Mouse (Mus musculus) hindbrain, embryonic 13.5 days (tissue): ENCODE results near the gene Ccr10. TPM values are rescaled to one million over a fixed set of nuclear protein-coding genes. Genes with fewer than 3 reads are reported as not detected.
A peak's percentile ranks its signal among the peaks of the same experiment; 100 is the strongest.

ENCODE experiments used
- ATAC-seq: fragments of 200-750 bp; cut with Nextera tagmentation; 2 replicates; pipeline ENCODE4 v1.8.0; 2017; ENCODE audit warnings: moderate TSS enrichment; ENCODE audit not compliant: low FRiP score
- H3K27ac ChIP-seq: fragments of 300-500 bp; sonication (generic); 2 replicates; pipeline ENCODE4 v1.5.1; 2015; ENCODE audit warnings: inconsistent platforms, mild to moderate bottlenecking, moderate library complexity
- H3K27me3 ChIP-seq: fragments of 300-500 bp; sonication (generic); 2 replicates; pipeline ENCODE4 v1.6.1; 2015; ENCODE audit warnings: mild to moderate bottlenecking, inconsistent platforms
- H3K36me3 ChIP-seq: fragments of 300-500 bp; sonication (generic); 2 replicates; pipeline ENCODE4 v1.6.1; 2015; ENCODE audit warnings: mild to moderate bottlenecking, inconsistent platforms
- H3K4me1 ChIP-seq: fragments of 300-500 bp; sonication (generic); replicated peaks from 2 replicates; pipeline ENCODE4 v1.6.1; 2015; ENCODE audit warnings: inconsistent platforms
- H3K4me2 ChIP-seq: fragments of 300-500 bp; sonication (generic); 2 replicates; pipeline ENCODE4 v1.6.1; 2015; ENCODE audit warnings: inconsistent platforms, mild to moderate bottlenecking, moderate library complexity
- H3K4me3 ChIP-seq: fragments of 300-500 bp; sonication (generic); 2 replicates; pipeline ENCODE4 v1.5.1; 2015; ENCODE audit warnings: mild to moderate bottlenecking, inconsistent platforms
- H3K9ac ChIP-seq: fragments of 300-500 bp; sonication (generic); 2 replicates; pipeline ENCODE4 v1.6.1; 2015; ENCODE audit warnings: mild to moderate bottlenecking, inconsistent platforms
- H3K9me3 ChIP-seq: fragments of 300-500 bp; sonication (generic); 2 replicates; pipeline ENCODE4 v1.6.1; 2016; ENCODE audit warnings: inconsistent platforms
- WGBS: fragments of 180-500 bp; shearing (Covaris S2); methylation state at CpG from one replicate; pipeline ENCODE4 v1.1.7; 2015; 5-methylcytosine and 5-hydroxymethylcytosine counted together
- polyA plus RNA-seq: library from polyadenylated mRNA; unstranded; fragments of >200 nt; fragmentation: Nextera tagmentation; extraction: Ambion mirVana; gene quantifications from 2 replicates; pipeline ENCODE4 v1.2.1, GENCODE M21; 2015

Ccr10 gene
- polyA plus RNA-seq, 1 experiment from 2014 or later: 0.13 TPM

- ATAC-seq: no peak
- 92% methylated on average over 4 of the region's 4 CpGs for WGBS
These were observed 10.2 kb upstream of the Ccr10 start for GRCm38 (mm10) chr11:101185441-101185840.

GRCm38 (mm10) chr11:101184984-101185383, 9.7 kb upstream of the Ccr10 start:
- H3K9ac ChIP-seq: no peak overlapping the region
- 96% methylated on average over 12 of the region's 12 CpGs for WGBS
- no peak for ATAC-seq
- H3K9me3 ChIP-seq: no peaks in the 10 kb centered on the region
- no peak overlapping the region for H3K4me2 ChIP-seq
- H3K27ac ChIP-seq: no peak overlapping the region
- peaks cover 19% of the 10 kb centered on the region for H3K4me1 ChIP-seq
- H3K36me3 ChIP-seq: peaks cover 24% of the 10 kb centered on the region
- no peak overlapping the region for H3K4me3 ChIP-seq
- peaks cover 10% of the 10 kb centered on the region; the same call in 1 of the 2 replicates for H3K27me3 ChIP-seq

More at GRCm38 (mm10) chr11:101185441-101185840, 10.2 kb upstream of the Ccr10 start:
- Histone ChIP-seq H3K4me2 (no peak overlapping the region), H3K4me1 (peaks cover 23% of the 10 kb centered on the region), H3K27ac (no peak overlapping the region), H3K27me3 (peaks cover 10% of the 10 kb centered on the region; the same call in 1 of the 2 replicates), H3K9me3 (no peaks in the 10 kb centered on the region), H3K36me3 (peaks cover 24% of the 10 kb centered on the region), H3K4me3 (no peak overlapping the region), H3K9ac (no peak overlapping the region)

GRCm38 (mm10) chr11:101182771-101183517, 7.7 kb upstream of the Ccr10 start:
- H3K36me3 ChIP-seq: peaks cover 18% of the 10 kb centered on the region
- no peak for ATAC-seq
- 76% methylated on average over 14 of the region's 14 CpGs for WGBS
- no peak overlapping the region for H3K27ac ChIP-seq
- H3K4me2 ChIP-seq: no peak overlapping the region
- peaks cover 8% of the 10 kb centered on the region for H3K4me1 ChIP-seq
- no peaks in the 10 kb centered on the region for H3K9me3 ChIP-seq
- no peak overlapping the region for H3K4me3 ChIP-seq
- peak overlapping the region; percentile 46; the same call in 1 of the 2 replicates for H3K9ac ChIP-seq
- peaks cover 28% of the 10 kb centered on the region for H3K27me3 ChIP-seq

- no peak overlapping the region for H3K27ac ChIP-seq
- ATAC-seq: no peak
- H3K4me3 ChIP-seq: no peak overlapping the region
- no peak overlapping the region for H3K4me2 ChIP-seq
- H3K36me3 ChIP-seq: peaks cover 13% of the 10 kb centered on the region
- no peak overlapping the region for H3K9ac ChIP-seq
- no peaks in the 10 kb centered on the region for H3K9me3 ChIP-seq
- peaks cover 17% of the 10 kb centered on the region for H3K4me1 ChIP-seq
- WGBS: 91% methylated on average over 11 of the region's 11 CpGs
- H3K27me3 ChIP-seq: peaks cover 38% of the 10 kb centered on the region
These were observed 6.7 kb upstream of the Ccr10 start for GRCm38 (mm10) chr11:101181961-101182360.

DNA sequence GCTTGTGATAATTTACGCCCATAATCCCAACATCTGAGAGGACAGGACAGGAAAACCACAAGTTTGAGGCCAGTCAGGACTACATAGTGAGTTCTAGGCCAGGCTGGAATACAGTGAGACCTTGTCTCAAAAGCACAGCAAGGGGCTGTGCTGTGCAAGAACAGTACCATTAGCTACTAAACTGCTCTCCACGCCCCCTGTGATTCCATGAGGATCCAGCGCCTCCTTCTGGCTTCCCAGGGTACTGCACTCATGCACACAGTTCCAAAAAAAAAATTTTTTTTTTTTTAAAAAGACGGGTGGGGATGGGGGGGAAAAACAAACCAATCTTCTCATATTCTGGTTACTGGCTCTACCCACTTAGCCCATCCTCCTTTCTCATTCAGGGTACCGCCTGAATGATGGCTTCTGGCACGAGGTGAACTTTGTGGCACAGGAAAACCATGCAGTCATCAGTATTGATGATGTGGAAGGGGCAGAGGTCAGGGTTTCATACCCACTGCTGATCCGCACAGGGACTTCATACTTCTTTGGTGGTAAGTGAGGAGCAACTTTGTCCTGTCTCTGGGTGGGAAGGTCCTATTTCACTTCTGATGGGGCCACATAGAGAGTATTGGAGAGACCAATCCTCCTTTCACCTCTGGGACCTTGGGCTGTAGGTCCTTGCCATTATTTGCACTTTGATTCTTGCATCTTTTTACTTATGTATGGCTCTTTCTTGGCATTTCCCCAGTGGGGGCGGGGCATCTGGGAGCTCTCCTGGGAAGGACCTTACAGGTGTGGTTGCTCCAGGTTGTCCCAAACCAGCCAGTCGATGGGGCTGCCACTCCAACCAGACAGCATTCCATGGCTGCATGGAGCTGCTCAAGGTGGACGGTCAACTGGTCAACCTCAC, 5.8 kb upstream of the Ccr10 start:
- WGBS: 47% methylated on average over 10 of the region's 10 CpGs
- Histone ChIP-seq H3K36me3 (peaks cover 5% of the 10 kb centered on the region), H3K9me3 (no peaks in the 10 kb centered on the region), H3K9ac (no peak overlapping the region), H3K4me3 (no peak overlapping the region), H3K27me3 (peaks cover 44% of the 10 kb centered on the region), H3K4me1 (peaks cover 23% of the 10 kb centered on the region), H3K4me2 (no peak overlapping the region), H3K27ac (no peak overlapping the region)
- no peak for ATAC-seq

GRCm38 (mm10) chr11:101180261-101180660, 5.0 kb upstream of the Ccr10 start:
- Histone ChIP-seq H3K9ac (no peak overlapping the region), H3K27me3 (peaks cover 49% of the 10 kb centered on the region), H3K4me3 (no peak overlapping the region), H3K27ac (no peak overlapping the region), H3K36me3 (0 out of 2 replicates have a peak, but pooled peaks cover 4% of the 10 kb centered on the region), H3K9me3 (no peaks in the 10 kb centered on the region), H3K4me2 (no peak overlapping the region), H3K4me1 (peaks cover 29% of the 10 kb centered on the region)
- ATAC-seq: no peak
- 61% methylated on average over 17 of the region's 17 CpGs for WGBS

- peaks cover 39% of the 10 kb centered on the region for H3K4me1 ChIP-seq
- H3K36me3 ChIP-seq: no peaks in the 10 kb centered on the region
- ATAC-seq: no peak
- H3K27ac ChIP-seq: no peak overlapping the region
- 80% methylated on average over 15 of the region's 15 CpGs for WGBS
- no peak overlapping the region for H3K4me2 ChIP-seq
- no peak overlapping the region for H3K4me3 ChIP-seq
- no peaks in the 10 kb centered on the region for H3K9me3 ChIP-seq
- no peak overlapping the region for H3K9ac ChIP-seq
- peaks cover 58% of the 10 kb centered on the region for H3K27me3 ChIP-seq
These were observed 4.1 kb upstream of the Ccr10 start for GRCm38 (mm10) chr11:101179306-101179705.

DNA sequence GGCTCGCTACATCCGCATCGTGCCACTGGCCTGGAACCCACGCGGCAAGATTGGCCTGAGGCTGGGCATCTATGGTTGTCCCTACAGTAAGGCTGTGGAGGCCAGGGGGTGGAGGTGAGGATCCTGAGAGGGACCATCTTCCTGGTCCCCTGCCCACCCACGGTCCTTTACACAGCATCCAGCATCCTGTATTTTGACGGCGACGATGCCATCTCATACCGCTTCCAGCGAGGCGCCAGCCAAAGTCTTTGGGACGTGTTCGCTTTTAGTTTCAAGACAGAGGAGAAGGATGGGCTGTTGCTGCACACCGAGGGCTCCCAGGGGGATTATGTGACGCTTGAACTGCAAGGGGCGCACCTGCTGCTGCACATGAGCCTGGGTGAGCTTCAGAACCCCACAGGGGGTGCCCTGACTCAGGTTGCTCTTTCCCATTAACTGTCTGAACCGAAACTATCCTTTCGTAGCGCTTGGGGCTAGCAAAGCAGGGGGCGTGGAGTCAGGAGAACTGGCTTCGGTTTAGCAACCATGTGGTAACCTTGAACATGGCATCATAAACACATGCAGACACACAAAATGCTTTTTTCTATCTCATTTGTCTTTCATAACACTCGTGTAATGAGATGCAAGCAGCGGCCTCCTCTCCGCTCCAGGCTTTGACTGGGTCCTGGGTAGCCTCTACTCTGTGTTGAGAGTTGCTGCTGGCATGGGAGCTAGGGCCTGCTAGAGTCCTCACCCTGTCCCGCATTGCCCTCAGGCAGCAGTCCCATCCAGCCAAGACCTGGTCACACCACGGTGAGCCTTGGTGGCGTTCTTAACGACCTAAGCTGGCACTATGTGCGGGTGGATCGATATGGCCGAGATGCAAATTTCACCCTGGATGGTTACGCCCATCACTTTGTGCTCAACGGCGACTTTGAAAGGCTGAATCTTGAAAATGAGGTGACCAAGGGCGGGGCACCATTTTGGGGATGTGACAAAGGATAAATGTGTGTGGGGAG, 3.1 kb upstream of the Ccr10 start:
- no peaks in the 10 kb centered on the region for H3K36me3 ChIP-seq
- peaks cover 48% of the 10 kb centered on the region for H3K4me1 ChIP-seq
- no peaks in the 10 kb centered on the region for H3K9me3 ChIP-seq
- 0 out of 2 replicates have a peak overlapping the region, but pooled peaks have one; percentile 10 for H3K4me2 ChIP-seq
- no peak overlapping the region for H3K27ac ChIP-seq
- no peak for ATAC-seq
- H3K9ac ChIP-seq: peak overlapping the region; percentile 46
- H3K4me3 ChIP-seq: no peak overlapping the region
- WGBS: 49% methylated on average over 36 of the region's 36 CpGs
- H3K27me3 ChIP-seq: peaks cover 63% of the 10 kb centered on the region

DNA sequence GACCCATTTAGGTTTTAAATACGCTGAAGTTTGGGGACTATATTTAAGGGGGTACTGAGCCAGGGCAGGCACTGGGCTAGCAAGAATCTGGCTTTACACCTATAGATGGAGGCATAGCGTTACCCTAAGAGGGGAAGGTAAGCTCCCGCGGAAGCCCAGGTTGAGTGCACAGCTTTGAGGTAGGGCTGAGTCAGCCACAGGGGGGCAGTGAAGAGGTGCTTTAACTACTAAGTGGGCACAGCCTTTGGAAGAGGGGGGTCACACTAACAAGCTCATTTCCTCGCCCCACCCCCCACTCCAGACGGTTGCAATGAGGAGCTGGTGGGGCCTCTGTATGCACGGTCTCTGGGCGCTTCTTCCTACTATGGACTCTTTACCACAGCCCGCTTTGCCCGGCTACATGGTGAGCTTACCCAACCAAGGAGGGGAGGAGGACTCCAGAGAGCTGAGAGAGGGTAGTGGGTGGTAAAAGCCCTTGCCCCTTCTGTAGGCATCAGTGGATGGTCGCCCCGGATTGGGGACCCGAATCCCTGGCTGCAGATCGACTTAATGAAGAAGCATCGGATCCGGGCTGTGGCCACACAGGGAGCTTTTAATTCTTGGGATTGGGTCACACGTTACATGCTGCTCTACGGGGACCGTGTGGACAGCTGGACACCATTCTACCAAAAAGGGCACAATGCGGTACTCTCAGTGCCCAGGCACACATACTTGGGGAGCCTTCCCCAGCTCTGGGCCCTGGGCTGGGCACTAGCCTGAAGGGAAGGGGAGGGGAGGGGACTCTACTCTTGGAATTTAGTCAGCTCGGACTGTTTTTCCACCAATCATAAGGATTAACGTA, 1.9 kb upstream of the Ccr10 start:
- no peaks in the 10 kb centered on the region for H3K9me3 ChIP-seq
- H3K36me3 ChIP-seq: no peaks in the 10 kb centered on the region
- peak overlapping the region; percentile 43 for H3K4me3 ChIP-seq
- H3K27ac ChIP-seq: no peak overlapping the region
- H3K27me3 ChIP-seq: peaks cover 61% of the 10 kb centered on the region
- peak overlapping the region; percentile 59 for H3K4me2 ChIP-seq
- peaks cover 59% of the 10 kb centered on the region for H3K4me1 ChIP-seq
- WGBS: 27% methylated on average over 22 of the region's 22 CpGs
- peak overlapping the region; percentile 67 for H3K9ac ChIP-seq
- no peak for ATAC-seq

GRCm38 (mm10) chr11:101176117-101176691, 961 bp upstream of the Ccr10 start:
- ATAC-seq: no peak
- peaks cover 59% of the 10 kb centered on the region for H3K27me3 ChIP-seq
- peak overlapping the region; percentile 59 for H3K4me2 ChIP-seq
- H3K9me3 ChIP-seq: no peaks in the 10 kb centered on the region
- peaks cover 66% of the 10 kb centered on the region for H3K4me1 ChIP-seq
- peak overlapping the region; percentile 43 for H3K4me3 ChIP-seq
- H3K27ac ChIP-seq: peak overlapping the region; percentile 58
- H3K9ac ChIP-seq: peak overlapping the region; percentile 67
- H3K36me3 ChIP-seq: no peaks in the 10 kb centered on the region
- 2% methylated on average over 25 of the region's 25 CpGs for WGBS
